Mouse (Mus musculus) thymus, postnatal 14 days (tissue): ENCODE data around the gene Dnase1l1.

Experiments
- DNase-seq: peaks from one replicate; pipeline ENCODE4 v3.0.0; 2021

The Dnase1l1 gene

DNA sequence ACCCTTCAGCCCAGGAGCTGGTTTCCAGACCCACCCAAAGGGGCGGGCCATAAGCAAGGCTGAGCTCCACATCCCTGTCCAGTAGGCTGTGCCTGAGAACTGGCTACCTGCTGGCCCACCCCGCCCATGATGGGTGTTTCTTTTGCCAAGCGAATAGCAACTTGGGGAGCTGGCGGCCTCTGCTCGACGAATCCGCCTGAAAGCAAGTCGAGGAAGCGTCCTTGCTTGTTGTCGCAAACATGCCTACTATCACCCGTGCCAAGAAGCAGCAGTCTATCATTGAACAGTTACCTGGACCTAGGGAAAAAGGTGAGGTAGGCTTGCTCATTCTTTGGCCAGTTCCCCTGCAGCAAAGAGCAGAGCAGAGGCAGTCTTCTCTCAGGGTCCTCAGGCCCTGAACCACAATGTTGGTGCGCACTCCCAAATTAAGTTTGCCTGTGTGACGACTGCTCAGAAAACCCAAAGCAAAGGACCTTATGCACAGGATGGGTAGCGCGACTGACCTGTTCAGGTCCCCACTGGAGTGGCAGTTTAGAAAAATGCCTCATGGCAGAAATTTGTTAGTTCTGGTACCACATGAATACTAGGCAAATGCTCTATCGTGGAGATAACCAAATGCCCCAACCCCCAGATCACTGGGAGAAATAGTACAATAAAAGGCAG, at the start of gene Dnase1l1, which contains the start of gene Taz:
Gene Dnase1l1 (minus strand): TSS at position 606 of the 663 bp plus-strand sequence.
Gene Taz (plus strand): TSS at position 181 of the 663 bp plus-strand sequence.
- DNase-seq: peak; percentile 52

DNA sequence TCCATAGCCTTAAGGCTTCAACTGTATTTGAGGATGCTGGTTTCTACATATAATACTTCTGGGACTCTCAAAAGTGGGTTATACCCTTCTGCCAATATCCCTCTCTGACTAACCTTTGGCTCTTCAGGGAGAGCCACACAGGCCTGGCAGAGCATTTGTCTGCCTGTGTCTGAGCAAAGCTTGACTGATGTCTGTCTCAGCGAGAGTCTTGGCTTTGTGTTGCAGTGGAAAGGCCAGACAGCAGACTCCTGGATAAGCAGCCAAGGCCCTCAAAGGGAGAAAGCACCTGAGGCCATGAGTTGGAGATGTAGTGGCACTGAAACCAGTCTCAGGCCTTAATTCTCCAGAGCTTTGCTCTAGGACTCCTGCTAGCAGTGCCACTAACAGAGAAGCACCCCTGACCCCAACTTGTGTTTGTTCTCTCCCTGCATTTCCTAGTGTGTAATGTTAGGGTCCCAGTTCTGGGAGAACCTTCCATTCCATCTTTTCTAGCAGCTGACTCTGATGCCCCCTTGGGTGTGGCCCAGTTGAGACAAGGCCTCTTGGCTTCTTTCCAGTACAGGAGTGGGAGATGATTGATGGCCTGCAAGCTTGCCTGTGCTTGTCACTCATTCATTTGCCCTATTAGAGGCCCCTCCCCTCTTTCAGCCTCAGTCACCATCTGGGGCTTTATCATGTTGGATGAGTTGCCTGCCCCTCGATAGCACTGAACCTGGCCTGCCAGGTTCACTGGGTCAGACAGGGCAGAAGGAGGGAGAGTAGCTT, 48.2 kb upstream of the Dnase1l1 start:
- no peak for DNase-seq

DNA sequence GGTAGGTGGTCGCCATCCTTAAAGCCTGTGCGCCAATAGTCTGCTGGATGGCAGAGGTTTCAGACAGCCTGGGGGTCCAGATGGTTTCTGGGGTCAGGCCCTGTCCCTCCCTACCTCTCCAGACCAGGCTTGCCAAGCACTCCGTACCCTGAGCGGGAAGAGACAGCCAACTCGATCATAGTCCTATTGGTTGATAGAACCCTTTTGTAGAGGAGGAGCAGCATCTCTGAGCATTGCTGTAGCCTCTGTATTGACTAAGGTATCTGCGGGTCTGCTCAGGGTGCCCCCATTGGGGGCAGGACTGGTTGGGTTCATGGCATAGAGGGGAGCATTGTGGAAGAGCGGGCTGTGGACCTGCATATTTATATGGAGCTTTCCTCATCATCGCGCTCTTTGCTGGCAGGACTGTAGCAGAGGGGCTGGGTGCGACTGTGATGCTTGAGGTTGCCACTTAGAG, 47.1 kb upstream of the Dnase1l1 start:
- no peak for DNase-seq

DNA sequence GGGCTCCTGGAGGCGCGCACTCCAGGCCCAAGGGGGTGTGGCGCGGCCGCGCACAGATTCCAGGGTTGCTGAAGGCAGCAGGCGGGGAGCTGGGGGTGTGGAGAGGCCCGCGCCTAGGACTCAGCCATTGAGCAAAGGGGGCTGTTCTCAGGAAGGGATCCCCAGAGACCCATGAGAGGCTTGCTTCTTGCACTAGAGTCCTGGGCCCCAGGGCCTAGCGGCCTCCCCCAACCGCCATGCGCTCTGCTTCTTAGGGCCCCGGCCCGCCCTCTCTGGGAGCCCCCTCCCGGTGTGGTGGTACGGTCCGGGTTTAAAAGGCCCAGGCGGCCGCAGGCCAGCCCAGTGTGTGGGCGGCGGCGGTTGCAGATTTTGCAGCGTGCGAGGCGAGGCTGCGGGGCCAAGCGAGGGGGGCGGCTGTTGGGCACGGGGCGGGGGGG, 46.6 kb upstream of the Dnase1l1 start, which contains the start of gene Plxna3:
Gene Plxna3 (plus strand): TSS at position 342 of the 437 bp plus-strand sequence.
- DNase-seq: peak; percentile 53

DNA sequence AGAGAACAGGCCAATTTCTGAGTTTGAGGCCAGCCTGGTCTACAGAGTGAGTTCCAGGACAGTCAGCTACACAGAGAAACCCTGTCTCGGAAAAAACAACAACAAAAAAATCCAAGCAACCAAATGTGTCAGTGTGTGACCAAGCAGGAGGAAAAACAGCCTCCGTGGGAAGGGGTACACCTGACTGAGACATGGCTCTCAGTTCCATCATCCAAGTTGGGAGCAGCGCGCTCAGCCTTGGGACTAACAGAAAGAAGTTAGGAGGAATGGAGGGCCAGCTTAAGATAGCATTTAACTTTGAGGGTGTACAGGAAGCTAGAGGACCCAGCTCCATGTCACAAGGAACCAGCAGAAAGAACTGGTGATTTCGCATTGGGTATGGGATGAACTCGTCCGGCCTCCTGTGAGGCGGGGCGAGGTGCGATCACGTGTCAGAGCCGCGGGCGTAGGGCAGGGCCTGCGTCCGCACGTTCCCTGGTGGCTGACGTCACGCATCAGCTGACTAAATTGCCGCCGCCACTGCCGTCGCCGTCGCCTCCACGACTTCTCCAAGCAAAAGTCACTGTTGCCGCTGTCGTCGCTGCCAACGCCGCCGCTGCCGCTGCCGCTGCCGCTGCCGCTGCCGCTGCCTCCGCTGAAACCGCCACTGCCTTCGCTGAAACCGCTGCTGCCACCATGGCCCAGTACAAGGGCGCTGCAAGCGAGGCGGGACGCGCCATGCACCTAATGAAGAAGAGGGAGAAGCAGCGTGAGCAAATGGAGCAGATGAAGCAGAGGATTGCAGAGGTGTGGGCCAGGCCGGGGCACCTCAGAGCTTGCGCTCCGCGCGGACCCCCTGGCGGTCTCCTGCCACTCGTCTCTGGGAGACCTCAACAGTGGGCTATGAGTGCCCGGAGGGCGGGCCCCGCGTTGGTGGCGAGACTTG, 30.7 kb upstream of the Dnase1l1 start, which contains the start of gene Fam50a:
Gene Fam50a (plus strand): TSS at position 494 of the 925 bp plus-strand sequence.
- DNase-seq: peak; percentile 89

DNA sequence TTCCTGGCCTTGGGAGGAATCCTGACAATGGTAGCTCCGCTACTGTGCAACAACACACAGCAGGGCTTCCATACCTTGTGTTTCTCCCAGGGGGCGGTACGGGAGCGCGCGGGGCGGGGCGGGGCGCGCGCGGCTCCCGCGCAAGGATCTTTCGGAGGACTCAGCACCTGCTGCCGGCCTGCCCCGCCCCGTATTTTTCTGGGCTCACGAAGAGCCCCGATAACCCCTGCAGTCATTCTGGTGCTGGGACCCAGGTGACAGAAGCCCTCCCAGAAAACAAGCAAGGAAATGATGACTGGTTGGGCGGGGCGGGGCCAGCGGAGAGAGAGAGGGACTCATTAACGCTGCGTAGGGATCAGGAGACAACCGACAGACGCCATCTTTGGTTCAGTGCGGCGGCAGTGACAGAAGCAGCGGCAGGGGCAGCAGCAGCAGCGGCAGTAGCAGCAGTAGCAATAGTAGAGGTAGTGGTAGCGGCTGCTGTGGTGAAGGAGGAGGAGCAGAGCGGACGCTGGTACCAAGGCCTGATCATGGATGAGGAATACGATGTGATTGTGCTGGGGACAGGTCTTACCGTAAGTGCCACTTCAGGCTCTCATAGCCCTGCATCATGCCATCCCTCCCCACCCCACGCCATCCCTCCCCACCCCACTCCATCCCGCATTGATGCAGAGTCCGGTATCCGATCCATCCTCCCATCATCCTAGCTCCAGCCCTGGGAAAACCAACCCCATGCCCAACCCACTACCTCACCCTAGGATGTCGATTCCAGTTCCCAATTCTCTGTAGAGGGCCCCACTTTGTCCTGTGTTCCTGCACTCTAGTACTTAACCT, 22.9 kb upstream of the Dnase1l1 start, which contains the start of gene Gdi1:
Gene Gdi1 (plus strand): TSS at position 132 of the 834 bp plus-strand sequence.
- peak; percentile 80 for DNase-seq

DNA sequence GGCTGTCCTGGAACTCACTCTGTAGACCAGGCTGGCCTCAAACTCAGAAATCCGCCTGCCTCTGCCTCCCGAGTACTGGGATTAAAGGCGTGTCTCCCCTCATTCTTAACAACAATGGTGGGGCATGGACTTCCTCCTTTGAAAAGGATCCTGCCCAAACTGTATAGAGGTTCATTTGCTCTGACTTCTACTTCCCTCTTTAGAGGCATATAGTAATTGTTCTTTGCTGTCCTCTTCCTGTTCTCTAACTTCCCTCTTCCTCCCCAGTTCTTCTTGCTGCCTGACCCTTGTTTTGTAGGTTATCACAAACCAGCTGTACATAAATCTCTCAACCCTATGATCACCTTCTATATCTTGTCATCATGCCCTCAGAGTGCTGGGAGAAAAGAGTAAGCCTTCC, 17.6 kb upstream of the Dnase1l1 start:
- DNase-seq: no peak

DNA sequence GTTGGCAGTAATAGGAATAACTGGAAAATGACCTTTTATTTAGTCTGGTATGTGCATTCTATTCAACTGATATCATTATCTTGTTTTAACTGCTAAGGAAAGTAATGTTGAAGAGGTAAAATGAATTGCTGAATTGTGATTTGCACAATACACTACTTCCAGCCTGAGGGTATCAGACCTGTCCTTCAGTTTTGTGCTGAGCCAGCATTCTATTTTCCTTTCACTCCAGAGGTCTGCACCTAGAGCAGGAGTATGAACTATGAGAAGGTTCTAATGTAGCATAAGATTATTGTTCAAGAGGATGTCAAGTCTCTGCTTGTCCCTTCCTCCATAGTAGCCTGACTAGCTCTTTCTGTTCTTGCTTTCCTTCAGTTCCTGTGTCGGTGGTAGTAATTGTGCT, 16.2 kb upstream of the Dnase1l1 start:
- no peak for DNase-seq

DNA sequence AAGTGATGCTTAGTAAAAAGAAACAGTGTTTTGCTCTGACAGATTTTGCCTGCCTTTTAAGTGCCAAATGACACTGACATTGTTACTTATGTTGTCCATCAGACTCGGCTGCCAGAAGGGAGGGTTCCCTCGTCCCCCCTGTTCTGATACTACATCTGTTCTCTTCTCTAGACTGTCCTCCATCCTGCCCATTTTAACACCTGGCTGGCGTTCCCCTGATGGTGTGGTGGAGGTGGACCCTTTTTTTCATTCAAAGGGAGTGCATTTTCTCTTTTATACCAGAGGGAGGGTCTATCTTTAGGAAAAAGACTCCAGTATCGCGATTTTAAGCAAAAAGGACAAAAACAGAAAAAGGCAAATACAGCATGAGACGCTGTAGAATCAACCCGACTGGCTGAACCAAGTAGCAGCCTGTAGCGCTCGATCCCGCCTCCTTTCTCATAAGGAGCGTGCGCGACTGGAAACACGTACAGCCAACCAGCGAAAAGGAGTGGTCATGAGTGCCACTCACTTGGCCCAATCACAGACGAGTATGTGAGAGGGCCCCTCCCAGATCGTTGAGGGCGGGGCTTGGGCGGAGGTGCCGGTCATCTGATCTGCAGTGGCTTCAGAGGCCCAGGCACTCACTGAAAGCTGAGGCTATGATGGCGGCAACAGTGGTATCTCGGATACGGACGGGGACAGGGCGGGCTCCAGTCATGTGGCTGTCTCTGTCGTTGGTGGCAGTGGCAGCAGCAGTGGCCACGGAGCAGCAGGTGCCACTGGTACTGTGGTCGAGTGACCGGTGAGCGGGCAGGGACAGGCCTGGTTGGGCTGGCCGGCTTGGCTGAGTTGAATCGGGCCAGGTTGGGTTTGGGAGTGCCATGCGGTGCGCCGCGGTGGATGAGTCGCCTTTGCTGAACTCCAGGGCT, 14.7 kb upstream of the Dnase1l1 start, which contains the start of gene Atp6ap1:
Gene Atp6ap1 (plus strand): TSS at position 560 of the 911 bp plus-strand sequence.
- DNase-seq: peak; percentile 92

DNA sequence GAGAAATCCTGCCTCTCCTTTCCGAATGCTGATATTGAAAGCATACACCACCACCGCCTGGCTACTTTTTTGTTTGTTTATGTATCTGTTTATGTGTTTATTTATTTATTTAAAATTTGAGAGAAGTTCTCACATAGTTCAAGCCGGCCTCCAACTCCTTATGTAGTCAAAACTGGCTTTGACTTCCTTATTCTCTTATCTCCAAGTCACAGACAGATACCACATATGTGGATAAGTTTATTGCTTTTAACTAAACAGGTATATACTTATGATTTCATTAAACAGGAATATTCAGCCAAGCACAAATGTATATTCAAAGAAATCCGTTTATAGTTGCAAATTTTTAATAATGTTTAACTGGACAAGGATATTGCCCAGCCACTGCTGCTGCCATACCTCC, 11.3 kb upstream of the Dnase1l1 start:
- DNase-seq: no peak

DNA sequence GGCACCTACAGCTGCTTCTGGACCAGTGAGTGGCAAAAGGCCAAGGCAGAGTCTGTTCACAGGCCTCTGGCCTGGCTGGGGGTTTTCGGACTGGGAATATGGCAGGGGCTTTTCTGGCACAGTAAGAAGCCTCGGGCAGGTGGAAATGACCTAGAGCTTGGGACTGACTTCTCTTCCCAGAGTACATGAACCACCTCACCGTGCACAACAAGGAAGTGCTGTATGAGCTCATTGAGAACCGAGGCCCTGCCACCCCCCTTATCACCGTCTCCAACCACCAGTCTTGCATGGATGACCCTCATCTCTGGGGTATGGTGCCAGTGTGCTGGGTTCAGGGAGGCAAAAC, 928 bp upstream of the Dnase1l1 start:
- no peak for DNase-seq

DNA sequence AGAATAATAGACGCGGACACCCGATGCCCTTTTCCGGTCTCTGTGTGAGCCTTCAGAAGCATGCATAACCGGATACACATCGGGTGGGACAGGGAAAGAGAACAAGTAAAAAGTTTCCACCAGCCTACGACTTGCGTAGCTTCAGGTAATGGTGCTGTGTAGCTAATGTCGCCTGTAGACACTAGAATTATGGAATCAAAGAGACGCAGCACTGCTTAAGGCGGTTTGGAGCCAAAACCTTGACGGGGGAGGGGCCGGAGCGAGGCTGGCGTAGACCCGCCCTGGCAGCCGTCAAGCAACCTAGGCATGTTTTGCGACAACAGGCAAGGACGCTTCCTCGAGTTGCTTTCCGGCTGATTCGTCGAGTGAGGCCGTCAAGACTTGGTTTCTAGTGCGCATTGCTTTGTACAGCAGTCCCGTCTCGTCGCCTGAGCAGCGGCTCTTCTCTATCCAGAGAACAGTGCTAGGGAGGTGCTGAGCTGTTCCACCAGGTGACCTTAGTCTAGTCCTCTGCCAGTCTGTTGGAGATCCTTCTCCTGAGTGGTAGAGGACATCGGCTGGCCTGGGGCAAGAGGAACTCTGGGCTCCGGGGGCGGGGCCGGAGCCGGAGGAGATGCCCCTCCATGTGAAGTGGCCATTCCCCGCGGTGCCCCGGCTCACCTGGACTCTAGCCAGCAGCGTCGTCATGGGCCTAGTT, 406 bp upstream of the Dnase1l1 start:
- peak; percentile 90 for DNase-seq

DNA sequence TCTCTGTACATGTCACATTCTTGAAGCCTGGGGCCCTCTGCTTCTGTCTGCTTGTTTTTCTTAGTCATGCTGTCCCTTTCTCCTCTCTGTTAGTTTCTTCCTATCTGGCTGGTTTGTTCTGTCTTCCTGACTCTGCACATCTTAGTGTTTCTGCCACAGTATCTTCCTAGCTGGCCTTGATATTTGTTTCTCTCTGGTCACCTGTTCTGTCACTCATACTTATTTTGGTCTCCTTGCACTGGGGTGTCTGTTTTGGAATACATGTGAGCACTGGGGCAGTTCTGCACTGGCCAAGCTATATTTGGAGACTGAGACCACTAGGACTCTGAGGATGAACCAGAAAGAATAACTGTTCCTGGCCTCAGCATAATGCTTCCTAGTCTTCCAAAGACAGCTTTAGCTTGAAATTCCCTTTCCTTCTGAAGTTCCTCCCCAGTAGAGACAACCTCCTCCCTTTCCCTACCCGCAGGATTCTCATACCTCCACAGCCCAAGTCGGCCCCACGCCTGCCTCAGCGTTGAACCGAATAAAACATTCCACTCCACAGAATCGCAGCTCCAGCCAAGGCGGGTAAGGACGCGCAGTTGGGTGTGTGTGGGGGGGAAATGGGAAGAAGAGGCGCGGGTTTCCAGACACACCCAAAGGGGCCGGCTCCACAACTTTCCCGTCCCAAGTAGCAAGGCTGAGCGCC, 951 bp downstream of the Dnase1l1 start:
- no peak for DNase-seq

DNA sequence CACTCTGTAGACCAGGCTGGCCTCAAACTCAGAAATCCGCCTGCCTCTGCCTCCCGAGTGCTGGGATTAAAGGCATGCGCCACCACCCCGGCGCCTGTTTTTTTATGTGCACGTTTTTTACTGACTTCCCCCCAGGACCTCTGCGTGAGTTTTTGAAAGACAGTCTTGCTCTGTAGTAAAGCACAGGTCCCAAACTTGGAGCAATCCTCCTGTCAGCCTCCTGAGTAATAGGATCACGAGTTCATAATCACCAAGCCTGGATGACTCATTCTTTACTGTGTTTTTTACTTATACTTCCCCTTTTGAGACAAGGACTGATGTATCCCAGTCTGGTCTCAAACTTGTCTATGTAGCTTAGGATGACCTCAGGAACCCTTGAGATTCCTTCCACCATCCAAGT, 4.2 kb downstream of the Dnase1l1 start:
- DNase-seq: no peak

DNA sequence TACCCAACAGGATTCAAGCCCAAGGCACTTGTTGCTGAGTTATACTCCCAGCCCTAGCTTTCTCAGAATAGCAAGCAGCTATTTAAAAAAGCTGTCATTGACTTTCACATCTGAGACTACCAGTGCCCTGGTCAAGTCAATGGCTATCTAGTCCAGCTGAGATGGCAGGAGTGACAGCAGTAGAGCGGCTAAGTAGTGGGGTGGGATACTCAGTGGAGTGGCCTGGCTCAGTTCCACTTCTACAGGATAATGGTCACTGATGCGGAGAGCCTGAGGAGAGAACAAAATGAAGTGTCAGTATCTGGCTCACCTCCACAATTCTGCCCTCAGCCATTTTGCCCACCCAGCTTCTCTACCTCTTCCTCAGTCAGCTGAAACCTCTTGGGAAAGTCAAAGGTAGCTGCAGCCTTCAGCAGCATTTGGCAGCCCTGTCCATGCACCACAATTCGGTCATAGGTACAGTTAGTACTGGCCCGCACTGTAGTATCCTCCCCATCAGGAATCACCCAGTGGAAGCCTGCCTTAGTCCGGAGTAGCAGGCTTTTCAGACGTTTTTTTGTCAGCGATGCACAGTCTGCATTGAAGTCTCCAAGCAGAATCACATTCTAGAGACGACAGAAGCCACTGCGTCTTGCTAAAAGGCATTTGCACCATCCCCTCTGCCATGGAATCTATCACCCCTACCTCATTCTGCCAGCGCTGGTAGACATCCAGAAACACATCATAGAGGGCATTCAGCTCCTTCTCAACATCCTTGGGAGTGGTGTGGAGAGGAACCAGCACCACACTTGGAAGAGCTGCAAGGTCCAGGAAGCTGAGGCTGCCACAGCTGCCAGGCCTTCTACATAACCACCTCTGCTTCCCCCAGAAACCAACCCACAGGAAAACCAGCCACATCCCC, 8.5 kb downstream of the Dnase1l1 start:
- no peak for DNase-seq

DNA sequence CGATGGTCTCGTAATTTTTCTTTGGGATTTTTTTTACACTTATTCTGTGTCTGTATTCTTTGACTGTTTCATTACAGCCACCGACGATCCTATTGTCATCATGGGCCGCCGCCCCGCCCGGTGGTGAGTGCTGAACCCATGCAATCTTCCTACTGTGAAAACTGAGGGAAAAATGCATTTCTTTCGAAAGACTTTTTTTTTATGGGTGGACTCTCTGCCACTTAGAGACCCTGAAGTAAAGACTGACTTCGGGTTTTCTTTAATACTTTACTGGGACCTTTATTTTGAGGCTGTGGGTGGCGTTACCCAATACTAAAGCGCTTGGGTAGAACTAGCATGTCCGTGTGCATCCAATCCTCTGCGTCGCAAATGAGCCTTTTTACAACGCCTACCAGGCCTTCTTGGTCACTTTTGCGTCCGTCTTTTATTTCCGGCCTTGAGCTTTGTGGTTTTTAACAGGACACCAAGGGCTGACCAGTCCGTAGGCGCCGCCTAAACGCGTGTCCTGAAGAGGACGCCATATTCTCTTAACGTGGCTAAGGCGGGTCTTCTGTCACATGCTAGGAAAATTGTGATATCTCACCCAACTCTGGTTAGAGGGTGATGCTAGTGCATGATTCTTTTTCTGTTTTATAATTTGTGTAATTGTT, 11.1 kb downstream of the Dnase1l1 start:
- DNase-seq: peak; percentile 7

DNA sequence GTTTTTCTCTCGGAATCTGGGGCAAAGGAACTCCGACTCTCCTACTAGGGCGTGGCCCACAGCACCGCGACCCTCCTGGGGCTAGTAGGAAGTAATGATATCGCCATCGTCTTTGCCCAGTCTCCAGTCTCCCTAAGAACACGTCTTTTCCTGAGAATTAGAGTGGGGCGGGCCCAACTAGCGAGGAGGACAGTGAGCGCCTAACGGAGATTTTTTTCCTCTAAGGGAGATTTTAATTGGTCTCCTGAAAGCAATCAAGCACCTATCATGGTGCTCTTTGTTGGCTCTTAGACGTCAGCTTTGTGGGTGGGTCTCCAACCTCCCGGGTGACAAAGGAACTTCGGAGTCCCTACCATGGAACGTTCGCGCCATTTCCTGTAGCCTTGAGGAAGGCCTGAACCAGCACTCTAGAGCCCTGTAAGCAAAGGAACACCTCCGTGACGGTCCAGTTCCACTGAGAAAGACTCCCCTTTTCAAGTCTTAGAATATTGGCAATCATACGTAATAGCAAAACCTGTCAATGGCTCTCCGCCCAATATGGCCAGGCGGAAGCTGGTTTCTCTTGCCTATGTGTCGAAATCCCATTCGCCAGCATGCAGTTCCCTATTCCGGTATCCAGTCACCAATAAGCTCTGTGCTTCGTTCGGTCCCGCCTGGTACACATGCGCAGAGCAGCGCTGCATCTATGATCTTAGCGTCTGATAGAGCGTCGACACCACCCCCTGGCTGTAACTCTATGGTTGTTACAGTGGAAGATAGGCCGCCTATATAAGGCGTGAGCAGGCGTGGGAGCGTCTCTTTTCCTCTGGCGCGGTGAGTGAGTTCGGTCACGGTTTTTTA, 11.9 kb downstream of the Dnase1l1 start, which contains the start of gene Rpl10:
Gene Rpl10 (plus strand): TSS at position 751 of the 840 bp plus-strand sequence.
- DNase-seq: peak; percentile 89
